Mouse (Mus musculus): Measurements from ENCODE around the gene Sirt7.

GRCm38 (mm10) chr11:120647047-120647830 lies 22.2 kb upstream of the Sirt7 start:
- TF ChIP-seq GATA1 (IDR thresholded peaks at IDR 0.05; ENCODE audit: borderline replicate concordance, low read length) (no peak), FLI1 (IDR thresholded peaks at IDR 0.05; ENCODE audit: low read length) (no peak)

Measured in megakaryocyte, embryonic 14.5 days (primary cell).